Mouse (Mus musculus) heart, adult 2 months (tissue): ENCODE results near the gene Tbc1d10c. TPM values are rescaled to one million over a fixed set of nuclear protein-coding genes. Genes with fewer than 3 reads are reported as not detected.

Experiments
- DNase-seq, 2 experiments: peaks; one replicate each; pipeline ENCODE4 v3.0.0; 2021
- H3K27ac ChIP-seq: fragments of 200-600 bp; 2 replicates; pipeline ENCODE4 v1.8.1; 2022
- H3K27me3 ChIP-seq: fragments of 200-500 bp; 2 replicates; pipeline ENCODE4 v1.6.1; 2012; ENCODE audit warnings: mild to moderate bottlenecking, low read length, inconsistent platforms, mixed read lengths; ENCODE audit not compliant: control insufficient read depth, insufficient read depth
- H3K36me3 ChIP-seq: fragments of 200-500 bp; 2 replicates; pipeline ENCODE4 v1.6.1; 2012; ENCODE audit warnings: low read length, inconsistent platforms; ENCODE audit not compliant: control insufficient read depth, insufficient read depth
- H3K4me1 ChIP-seq: fragments of 200-500 bp; 2 replicates; pipeline ENCODE4 v1.6.1; 2011; ENCODE audit warnings: low read length; ENCODE audit not compliant: control insufficient read depth, insufficient read depth
- H3K4me3 ChIP-seq: fragments of 200-600 bp; 2 replicates; pipeline ENCODE4 v1.8.1; 2022
- H3K79me2 ChIP-seq: fragments of 200-500 bp; replicated peaks from 2 replicates; pipeline ENCODE4 v1.6.1; 2012; ENCODE audit warnings: mild to moderate bottlenecking, inconsistent platforms, low read length, moderate library complexity, mixed read lengths; ENCODE audit not compliant: control insufficient read depth, insufficient read depth
- H3K9ac ChIP-seq: fragments of 200-500 bp; 2 replicates; pipeline ENCODE4 v1.6.1; 2012; ENCODE audit warnings: low read depth, mild to moderate bottlenecking, control low read depth, inconsistent platforms, low read length, mixed read lengths
- CTCF ChIP-seq: fragments of 200-600 bp; IDR thresholded peaks from 2 replicates; pipeline ENCODE4 v1.8.1; 2022; ENCODE audit warnings: antibody characterized with exemption, mild to moderate bottlenecking, moderate library complexity
- EP300 ChIP-seq: fragments of 200-500 bp; IDR thresholded peaks from 2 replicates; pipeline ENCODE4 v1.6.1; 2011; ENCODE audit warnings: low read depth, low read length, control low read depth; ENCODE audit not compliant: insufficient read depth
- POLR2A ChIP-seq: fragments of 200-500 bp; IDR thresholded peaks from 2 replicates; pipeline ENCODE4 v1.6.1; 2011; ENCODE audit warnings: mild to moderate bottlenecking, low read depth, low read length, control low read depth; ENCODE audit not compliant: insufficient read depth
- WGBS: fragments of 180-500 bp; shearing (Covaris S2); methylation state at CpG from one replicate; pipeline ENCODE4 v1.1.7; 2018; 5-methylcytosine and 5-hydroxymethylcytosine counted together
- intact Hi-C: fragments of 180-260 bp; cut with DNase I; formaldehyde crosslinking; loops from one replicate; pipeline ENCODE4 v1.15.1; 2025
- polyA plus RNA-seq: library from polyadenylated mRNA; depleted of rRNA; stranded (reverse); fragments of >200 nt; gene quantifications from 2 replicates; pipeline ENCODE4 v1.2.3, GENCODE M21; 2012
- total RNA-seq, 2 experiments: library from RNA; stranded (reverse); gene quantifications; 2 replicates each; pipeline ENCODE4 v1.2.3; 2021

Gene Tbc1d10c
- total and polyA plus RNA-seq, 3 experiments: 12.4 to 14.4 (median 13.7) TPM

DNA sequence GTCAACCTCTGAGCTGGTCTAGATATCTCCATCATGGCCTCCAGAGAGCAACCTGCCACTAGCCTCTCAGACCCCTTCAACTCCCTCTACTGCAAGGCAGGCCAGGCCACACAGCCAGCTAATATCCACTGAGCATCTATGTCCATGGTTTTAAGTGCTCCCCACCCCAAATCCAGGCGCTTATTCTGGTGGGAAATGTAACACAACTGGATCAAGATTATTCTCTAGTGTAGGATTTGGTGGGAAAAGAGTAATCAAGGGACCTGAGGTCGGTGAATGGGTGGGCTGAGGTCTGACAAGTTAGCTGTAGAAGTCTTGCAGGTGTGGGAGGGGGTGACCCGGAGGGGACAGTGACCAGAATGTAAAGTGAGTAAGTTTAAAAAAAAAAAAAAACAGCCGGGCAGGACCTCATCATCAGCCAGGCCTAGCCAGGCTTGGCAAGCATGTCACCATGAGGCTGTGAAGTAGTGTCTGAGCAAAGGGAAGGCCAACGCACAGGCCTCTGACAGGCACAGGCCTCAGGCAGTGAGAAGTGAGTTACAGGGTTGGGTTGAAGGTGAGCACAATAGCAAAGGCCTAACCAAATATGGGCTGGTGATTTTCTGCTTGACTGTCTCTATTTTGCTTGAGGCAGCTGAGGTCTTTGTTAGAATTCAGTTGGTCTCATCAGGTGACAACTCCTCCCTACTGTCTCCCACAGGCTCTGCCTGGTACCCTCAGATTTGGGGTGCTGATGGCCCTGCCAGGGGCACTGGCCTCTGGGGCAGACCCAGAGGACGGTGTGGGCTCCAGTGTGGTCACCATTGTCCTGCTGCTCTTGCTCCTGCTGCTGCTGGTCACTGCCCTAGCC lies 35.6 kb downstream of the Tbc1d10c start:
- Histone ChIP-seq H3K4me1 (peaks cover 3% of the 10 kb centered on the region), H3K9ac (no peak overlapping the region), H3K79me2 (no peaks in the 10 kb centered on the region), H3K27me3 (no peaks in the 10 kb centered on the region), H3K27ac (no peak overlapping the region), H3K36me3 (no peaks in the 10 kb centered on the region), H3K4me3 (no peak overlapping the region)
- intact Hi-C loops: no loop called here
- TF ChIP-seq POLR2A (0 out of 2 replicates have a peak, but pooled peaks have one; percentile 19), EP300 (no peak)
- 72% methylated on average over 6 of the region's 6 CpGs for WGBS
- DNase-seq: no peak

DNA sequence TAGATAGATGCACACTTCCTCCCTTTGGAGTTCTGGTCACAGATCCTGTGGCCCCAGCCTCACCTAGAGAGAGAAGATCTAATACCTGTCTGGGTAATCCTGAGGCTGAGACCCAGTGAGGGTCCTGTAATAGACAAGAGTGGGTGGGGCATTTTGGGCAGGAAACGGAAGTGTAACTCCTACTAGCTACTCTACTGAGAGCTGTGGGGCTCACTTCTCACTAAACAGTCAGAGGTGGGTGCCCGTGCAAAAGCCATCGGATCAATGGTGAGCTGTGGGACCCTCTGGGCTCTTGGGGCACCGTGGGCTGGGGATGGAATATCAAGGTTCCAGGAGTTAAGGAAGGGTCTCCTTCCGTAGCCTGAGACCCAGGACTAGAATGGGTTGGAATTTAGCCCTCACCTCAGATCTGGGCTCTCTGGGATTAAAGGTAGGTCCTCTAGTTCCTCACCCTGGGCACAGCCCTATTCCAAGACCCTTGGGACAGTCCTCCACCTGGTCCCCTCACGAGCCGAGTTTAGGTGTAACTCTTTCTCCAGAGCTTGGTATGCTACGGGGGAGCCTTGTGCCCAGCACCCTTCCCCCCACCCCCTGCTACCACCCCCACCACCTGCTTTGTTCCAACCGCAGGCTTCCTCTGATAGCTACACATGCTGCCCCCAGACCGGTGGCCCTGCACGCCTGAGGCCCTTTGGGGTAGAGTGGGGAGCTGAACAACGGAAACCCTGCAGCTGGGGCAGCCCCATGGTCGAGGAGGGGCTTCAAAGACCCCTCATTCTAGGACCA lies 36.5 kb downstream of the Tbc1d10c start:
- no peak for DNase-seq
- Histone ChIP-seq H3K4me1 (peaks cover 7% of the 10 kb centered on the region), H3K27me3 (no peaks in the 10 kb centered on the region), H3K36me3 (no peaks in the 10 kb centered on the region), H3K9ac (no peak overlapping the region), H3K27ac (no peak overlapping the region), H3K79me2 (no peaks in the 10 kb centered on the region), H3K4me3 (no peak overlapping the region)
- no peak for TF ChIP-seq CTCF
- no peak for TF ChIP-seq POLR2A
- WGBS: 63% methylated on average over 13 of the region's 13 CpGs
- intact Hi-C loops: no loop called here

DNA sequence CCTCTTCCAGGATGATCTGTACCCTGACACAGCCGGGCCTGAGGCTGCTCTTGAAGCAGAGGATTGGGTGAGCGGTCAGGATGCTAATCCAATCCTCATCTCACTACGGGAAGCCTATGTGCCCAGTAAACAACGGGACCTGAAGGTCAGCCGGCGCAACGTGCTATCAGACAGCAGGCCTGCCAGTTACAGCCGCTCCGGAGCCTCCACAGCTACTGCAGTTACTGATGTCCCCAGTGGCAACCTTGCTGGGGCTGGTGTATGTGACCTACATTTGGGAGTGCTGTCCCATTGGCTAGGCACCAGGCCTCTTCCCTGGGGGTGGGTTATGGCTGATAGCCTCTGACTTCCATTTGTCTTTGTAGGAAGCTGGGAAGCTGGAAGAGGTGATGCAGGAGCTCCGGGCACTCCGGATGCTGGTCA lies 37.8 kb downstream of the Tbc1d10c start, which contains the start of gene Ptprcap:
Gene Ptprcap (plus strand): TSS at position 373 of the 423 bp plus-strand sequence.
- 40% methylated on average over 11 of the region's 11 CpGs for WGBS
- TF ChIP-seq POLR2A: no peak
- no peak for TF ChIP-seq EP300
- no peak for TF ChIP-seq CTCF
- Histone ChIP-seq H3K4me3 (no peak within 1 kb of the TSS), H3K36me3 (no peaks in the 10 kb centered on the region), H3K27me3 (no peaks in the 10 kb centered on the region), H3K9ac (no peak within 1 kb of the TSS), H3K79me2 (no peaks in the 10 kb centered on the region), H3K4me1 (peaks cover 7% of the 10 kb centered on the region), H3K27ac (peak within 1 kb of the TSS; percentile 40; the same call in 1 of the 2 replicates)
- intact Hi-C loops: no loop called here
- DNase-seq: peak in 1 of 2 experiments; percentile 57

DNA sequence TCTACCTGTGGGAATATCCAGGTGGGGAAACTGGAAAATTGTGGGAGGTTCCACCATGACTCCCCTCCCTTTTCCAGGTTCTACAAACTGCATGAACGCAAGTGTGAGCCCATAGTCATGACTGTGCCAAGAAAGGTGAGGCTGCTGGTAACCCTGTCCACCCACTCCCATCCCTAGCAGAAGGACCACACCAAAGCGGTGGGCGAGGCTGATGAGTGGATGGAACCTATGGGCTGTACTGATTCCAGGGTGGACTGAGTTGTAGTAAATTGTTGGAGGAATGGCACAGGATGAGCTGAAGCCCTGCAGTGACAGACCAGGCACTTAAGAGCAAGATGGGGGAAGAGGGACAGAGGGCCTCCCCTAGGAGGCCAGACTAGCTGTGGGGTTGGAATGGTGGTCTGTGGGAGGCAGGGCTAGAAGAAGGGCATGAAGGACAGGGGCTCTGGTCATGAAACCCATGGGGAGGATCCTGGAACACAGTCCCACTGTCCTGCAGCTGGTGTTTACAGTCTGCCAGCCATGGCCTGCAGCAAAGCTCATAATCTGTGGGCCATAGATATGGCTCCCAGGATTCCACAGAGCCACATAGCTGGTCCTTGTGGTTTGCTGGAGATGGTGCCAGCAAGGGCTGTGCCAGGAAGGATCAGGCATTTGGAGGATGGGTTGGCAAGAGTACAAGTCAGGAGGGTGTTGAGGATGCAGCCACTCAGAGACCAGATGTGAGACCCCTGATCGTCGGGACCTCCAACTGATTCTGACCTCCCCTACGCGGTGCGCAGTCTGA lies 38.4 kb downstream of the Tbc1d10c start:
- Histone ChIP-seq H3K27ac (peak overlapping the region; percentile 40; the same call in 1 of the 2 replicates), H3K79me2 (no peaks in the 10 kb centered on the region), H3K9ac (no peak overlapping the region), H3K36me3 (no peaks in the 10 kb centered on the region), H3K4me3 (no peak overlapping the region), H3K4me1 (peaks cover 10% of the 10 kb centered on the region), H3K27me3 (no peaks in the 10 kb centered on the region)
- intact Hi-C loops: no loop called here
- 80% methylated on average over 8 of the region's 8 CpGs for WGBS
- no peak for DNase-seq
- TF ChIP-seq POLR2A: no peak
- TF ChIP-seq CTCF: no peak

DNA sequence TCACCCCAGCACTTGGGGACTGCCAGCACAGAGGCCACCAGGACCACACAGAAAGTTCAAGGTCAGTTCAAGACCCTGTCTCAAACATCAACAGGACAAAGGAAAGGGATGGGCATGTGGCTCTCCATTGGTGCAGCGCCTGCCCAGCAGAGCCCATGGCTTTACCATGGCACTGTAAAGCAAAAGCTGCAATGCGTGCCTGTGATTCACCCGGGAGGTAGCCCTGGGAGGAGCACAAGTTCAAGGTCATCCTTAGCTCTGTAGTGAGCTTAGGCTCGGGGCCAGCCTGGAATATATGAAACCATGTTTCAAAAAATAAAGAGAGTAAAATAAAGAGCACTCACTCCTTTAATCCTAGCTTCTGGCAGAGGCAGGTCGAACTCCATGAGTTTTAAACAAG lies 39.2 kb downstream of the Tbc1d10c start:
- Histone ChIP-seq H3K79me2 (no peaks in the 10 kb centered on the region), H3K4me3 (no peak overlapping the region), H3K27ac (no peak overlapping the region), H3K4me1 (peaks cover 10% of the 10 kb centered on the region), H3K36me3 (no peaks in the 10 kb centered on the region), H3K27me3 (no peaks in the 10 kb centered on the region), H3K9ac (no peak overlapping the region)
- TF ChIP-seq EP300: no peak
- no peak for TF ChIP-seq POLR2A
- TF ChIP-seq CTCF: no peak
- WGBS: 88% methylated on average over 5 of the region's 5 CpGs
- intact Hi-C loops: no loop called here
- no peak for DNase-seq
